Mouse (Mus musculus): Measurements from ENCODE around the gene Alpl.

DNA sequence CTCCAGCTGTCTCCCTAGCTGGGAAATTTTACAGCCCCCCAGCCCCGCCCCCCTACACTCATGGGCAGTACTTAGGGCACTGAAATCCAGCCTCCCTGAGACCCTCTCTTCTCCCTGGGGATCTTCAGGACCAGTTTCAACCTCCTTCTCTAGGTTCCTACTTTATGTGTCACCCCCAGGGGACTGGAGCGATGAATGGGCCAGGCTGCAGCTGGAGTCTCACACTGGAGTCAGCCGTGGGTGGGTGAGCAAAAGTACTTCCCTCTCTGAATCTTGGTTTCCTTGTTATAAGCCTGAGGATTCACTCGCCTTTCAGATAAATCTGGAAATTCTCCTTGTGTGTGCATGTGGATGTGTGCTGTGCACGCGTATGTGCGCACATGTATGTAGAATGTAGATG lies 18.0 kb upstream of the Alpl start:
- no peak for TF ChIP-seq POLR2A (IDR thresholded peaks at IDR 0.05; ENCODE audit: low read depth, low read length)
- no peak for TF ChIP-seq CTCF (conservative IDR thresholded peaks at IDR 0.05; ENCODE audit: insufficient read depth, insufficient read length, low read depth, low read length)

Data from kidney, adult 2 months (tissue).